24 mouse cellular contexts compared by ENCODE assay signal in the genomic region with DNA sequence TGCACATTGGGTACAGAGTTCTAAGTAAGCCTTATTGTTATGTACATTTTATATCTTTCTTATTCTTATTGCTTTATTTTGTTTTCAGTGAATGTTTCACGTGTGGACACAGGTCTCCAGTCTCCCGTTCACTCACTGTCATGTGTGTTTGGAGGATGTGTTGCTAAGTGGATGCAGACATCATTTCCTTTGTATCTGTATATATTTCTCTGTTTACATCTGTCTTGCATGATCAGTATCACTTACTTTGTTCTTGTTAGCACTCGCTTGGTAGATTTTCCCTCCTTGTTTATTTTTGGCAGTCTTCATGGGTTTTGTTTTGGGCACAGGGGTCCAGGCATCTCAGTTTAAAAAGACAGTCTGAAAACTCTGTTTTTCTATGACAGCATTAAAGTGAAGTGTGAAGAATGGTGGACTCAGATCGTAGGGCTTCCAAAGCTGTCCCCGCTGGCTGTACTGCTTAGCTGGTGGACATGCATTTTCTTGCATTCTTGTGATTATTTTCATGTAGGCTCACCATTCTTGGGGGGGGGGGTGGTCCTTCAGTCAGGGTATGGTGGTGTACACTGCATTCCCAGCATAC.
"Had no signal": no experiment of that assay in that cellular context is flagged by ENCODE, and none has a peak within 500 bp of the region (broad histone marks: within the 10 kb centered on the region; RNA-seq: fewer than 3 reads in every experiment).

No protein-coding gene starts in this region.

- H3K9ac ChIP-seq: forebrain, postnatal 0 days; heart, embryonic 13.5 days; heart, embryonic 15.5 days; hindbrain, embryonic 13.5 days; hindbrain, embryonic 15.5 days; kidney, embryonic 15.5 days; limb, embryonic 13.5 days; limb, embryonic 15.5 days had no signal

- H3K9me3 ChIP-seq: heart, embryonic 10.5 days; heart, embryonic 13.5 days; heart, embryonic 15.5 days; hindbrain, embryonic 13.5 days; hindbrain, embryonic 15.5 days; kidney, embryonic 15.5 days; limb, embryonic 13.5 days; limb, embryonic 15.5 days had no signal

- H3K4me3 ChIP-seq: heart, embryonic 10.5 days; heart, embryonic 13.5 days; heart, embryonic 15.5 days; hindbrain, embryonic 13.5 days; hindbrain, embryonic 15.5 days; kidney, embryonic 15.5 days; limb, embryonic 13.5 days; limb, embryonic 15.5 days had no signal

- H3K27ac ChIP-seq: heart, embryonic 10.5 days; heart, embryonic 13.5 days; heart, embryonic 15.5 days; hindbrain, postnatal 0 days; kidney, embryonic 15.5 days; kidney, postnatal 0 days; limb, embryonic 13.5 days; limb, embryonic 15.5 days had no signal

- H3K27me3 ChIP-seq: heart, embryonic 13.5 days; heart, embryonic 15.5 days; hindbrain, embryonic 13.5 days; hindbrain, embryonic 15.5 days; kidney, embryonic 15.5 days; limb, embryonic 13.5 days; limb, embryonic 15.5 days had no signal

- H3K36me3 ChIP-seq: heart, embryonic 10.5 days; heart, embryonic 13.5 days; heart, embryonic 15.5 days; hindbrain, embryonic 13.5 days; hindbrain, embryonic 15.5 days; kidney, embryonic 15.5 days; limb, embryonic 13.5 days; limb, embryonic 15.5 days had no signal

- ATAC-seq: forebrain, postnatal 0 days had no signal

- H3K4me2 ChIP-seq: heart, embryonic 13.5 days; heart, embryonic 15.5 days; hindbrain, embryonic 13.5 days; hindbrain, embryonic 15.5 days; kidney, embryonic 15.5 days; limb, embryonic 13.5 days; limb, embryonic 15.5 days had no signal

- DNase-seq: forebrain, postnatal 0 days; gastrocnemius, postnatal 14 days; gastrocnemius, postnatal 36 days; heart, adult 18-20 months; heart, postnatal 14 days; heart, postnatal 36 days; kidney, adult 11 months; kidney, adult 2 months; kidney, adult 9 months; kidney, postnatal 14 days; kidney, postnatal 36 days; layer of hippocampus, adult 9-11 months; layer of hippocampus, postnatal 36 days; left cerebral cortex, postnatal 4 days had no signal

- H3K4me1 ChIP-seq: heart, embryonic 10.5 days; heart, embryonic 13.5 days; heart, embryonic 15.5 days; hindbrain, embryonic 15.5 days; kidney, embryonic 15.5 days; limb, embryonic 13.5 days; limb, embryonic 15.5 days had no signal
